Mouse (Mus musculus) right cerebral cortex, postnatal 14 days (tissue): ENCODE data around the gene Slc15a5.

Experiments
- DNase-seq: peaks from one replicate; pipeline ENCODE4 v3.0.0; 2022

Gene Slc15a5

DNA sequence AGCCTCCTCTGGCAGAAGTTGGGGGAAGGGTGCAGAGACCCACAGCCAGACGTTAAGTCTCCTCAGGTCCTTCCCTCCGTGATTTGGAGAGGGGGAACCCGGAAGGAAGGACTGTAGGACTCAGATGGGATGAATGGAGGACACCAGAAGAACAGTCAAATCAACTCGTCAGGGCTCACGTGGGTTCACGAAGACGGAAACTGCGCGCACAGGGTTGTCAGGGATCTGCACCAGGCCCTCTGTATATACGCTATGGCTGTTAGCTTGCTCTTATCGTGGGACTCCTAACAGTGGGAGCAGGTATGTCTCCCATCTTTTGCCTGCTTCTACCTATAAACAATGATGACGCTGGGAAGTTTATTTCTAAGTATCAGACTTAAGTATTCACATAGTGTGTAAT is 24.8 kb downstream of the Slc15a5 start:
- DNase-seq = no peak

DNA sequence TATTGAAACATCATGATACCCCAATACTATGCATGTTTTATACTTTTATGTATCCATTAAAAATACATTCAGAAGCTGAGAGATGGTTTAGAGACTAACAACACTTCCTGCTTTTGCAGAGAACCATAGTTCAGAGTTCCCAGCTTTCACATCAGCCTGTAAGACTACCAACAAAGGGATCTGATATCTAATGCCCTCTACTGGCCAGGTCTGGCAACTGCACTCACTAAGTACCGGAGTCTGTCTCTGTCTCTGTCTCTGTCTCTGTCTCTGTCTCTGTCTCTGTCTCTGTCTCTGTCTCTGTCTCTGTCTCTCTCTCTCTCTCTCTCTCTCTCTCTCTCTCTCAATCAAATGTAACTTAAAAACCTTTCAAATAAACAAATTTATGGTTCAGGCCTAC is 25.6 kb downstream of the Slc15a5 start:
- DNase-seq = no peak

DNA sequence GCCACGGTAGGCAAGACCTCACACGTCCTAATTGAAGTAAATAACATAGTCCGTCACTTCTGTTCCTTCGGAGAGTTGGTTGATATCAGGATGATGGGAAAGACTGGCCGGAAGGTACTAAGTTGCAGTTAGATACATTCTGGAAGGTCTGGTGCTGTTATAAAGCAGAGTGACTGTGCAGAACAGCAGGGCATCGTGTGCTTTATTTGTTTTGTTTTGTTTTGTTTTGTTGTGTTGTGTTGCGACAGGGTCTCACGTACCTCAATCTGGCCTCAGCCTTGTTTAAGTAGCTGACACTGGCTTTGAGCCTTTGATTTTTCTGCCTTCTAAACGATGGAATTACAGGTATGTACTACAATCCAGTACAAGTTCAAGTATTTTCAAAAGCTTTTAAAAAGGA is 26.0 kb downstream of the Slc15a5 start:
- no peak for DNase-seq

DNA sequence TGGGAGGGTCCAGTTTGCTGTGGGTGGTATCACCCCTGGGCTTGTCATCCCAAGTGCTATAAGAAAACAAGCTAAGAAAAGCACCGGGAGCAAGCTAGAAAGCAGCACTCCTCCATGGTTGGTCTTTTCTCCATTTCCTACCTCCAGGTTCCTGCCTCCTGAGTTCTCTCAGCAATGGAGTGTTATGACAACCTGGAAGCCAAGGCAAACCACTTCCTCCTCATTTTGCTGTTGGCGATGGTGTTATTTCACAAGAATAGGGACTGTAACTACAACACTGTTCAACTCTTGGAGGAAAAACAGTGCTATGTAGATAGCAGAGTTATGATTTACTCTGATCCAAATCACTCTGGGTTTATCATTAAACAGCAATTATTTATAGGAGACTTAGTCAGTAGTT is 34.4 kb downstream of the Slc15a5 start:
- DNase-seq = no peak

DNA sequence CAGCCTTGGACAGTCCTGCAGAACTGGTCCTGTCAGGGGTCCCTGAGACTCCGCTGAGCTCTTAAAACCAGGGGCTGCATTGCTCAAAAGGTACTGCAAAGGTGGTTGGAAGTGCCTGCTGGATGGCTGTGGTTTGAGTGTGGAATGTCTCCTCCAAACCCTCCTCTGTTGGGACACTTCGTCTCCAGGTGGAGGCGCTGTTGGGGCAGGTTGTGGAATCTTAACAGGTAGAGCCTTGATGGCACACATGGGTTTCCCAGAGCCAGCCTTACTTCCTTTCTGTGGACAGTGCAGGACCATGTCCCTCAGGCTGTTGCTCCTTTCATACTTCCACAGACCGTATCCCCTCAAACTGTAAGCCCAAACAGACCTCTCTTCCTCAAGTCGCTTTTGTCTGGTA is 36.8 kb downstream of the Slc15a5 start:
- DNase-seq = no peak

DNA sequence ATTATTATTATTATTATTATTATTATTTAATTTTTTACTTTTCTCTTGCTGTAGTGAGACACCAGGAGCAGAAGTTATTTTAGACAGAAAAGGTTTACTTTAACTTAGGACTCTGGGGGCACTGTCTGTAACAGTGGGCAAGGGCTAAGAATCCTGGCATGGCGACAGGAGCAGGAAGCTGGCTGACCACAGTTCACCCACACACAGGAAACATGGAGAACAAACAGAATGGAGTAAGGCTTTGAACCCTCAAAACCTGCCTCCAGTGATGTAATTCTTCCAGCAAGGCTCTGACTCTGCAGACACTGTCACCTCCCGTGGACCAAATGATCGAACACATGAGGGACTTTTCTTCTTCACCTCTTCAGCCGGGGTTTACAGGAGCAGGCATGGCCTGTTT is 37.9 kb downstream of the Slc15a5 start:
- DNase-seq = no peak

DNA sequence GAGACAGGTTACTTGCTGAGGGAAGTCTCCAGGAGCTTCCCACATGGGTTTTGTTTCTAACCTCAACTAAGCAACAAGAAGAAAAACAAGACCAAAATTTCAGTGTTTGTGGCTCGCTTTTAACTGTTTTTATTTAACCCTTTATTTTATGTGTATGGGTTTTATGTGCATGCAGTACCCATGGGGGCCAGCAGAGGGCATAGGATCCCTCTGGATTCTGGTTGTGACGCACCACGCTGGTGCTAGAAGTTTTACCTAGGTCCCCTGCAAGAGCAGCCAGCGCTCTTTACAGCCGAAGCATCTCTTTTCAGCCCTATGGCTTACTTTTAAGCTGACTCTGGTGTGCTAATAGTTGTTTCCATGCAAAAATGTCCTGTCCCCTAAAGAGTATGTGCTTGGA is 42.1 kb downstream of the Slc15a5 start:
- no peak for DNase-seq

DNA sequence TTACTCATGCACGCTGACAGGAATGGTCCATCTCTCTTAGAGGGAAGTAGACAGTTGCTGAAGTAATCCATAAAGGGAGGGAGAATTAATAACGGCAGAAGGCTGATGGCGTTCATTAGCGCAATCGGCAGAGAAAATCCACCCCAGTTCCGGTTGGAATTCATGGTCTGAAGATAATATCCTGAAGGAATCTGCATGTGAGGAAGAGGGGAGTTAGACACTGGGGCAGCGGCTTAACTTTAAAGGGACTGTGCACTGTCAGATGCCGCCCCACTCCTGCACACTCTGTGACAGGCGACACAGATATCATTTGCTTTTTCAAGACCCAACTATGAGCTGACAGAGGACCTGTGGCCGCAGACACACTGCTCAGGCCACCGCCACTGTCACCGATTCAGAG is 42.8 kb downstream of the Slc15a5 start:
- DNase-seq = no peak

DNA sequence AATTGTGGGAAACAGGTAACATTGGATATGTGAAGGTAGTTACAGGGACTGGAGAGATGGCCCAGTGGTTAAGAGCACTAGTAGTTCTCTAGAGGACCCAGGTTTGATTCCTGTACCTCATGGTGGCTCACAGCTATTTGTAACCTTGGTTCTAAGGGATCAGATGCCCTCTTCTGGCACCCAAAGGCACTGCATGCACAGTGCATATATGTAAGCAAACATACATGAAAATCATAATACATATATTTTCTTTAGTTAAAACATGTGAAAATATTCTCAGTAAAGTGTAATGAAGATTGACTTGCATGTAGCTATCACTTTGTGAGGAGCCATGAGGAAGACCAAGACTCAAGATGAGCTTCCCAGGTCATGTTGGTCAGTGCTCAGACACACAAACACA is 62.8 kb downstream of the Slc15a5 start:
- no peak for DNase-seq

DNA sequence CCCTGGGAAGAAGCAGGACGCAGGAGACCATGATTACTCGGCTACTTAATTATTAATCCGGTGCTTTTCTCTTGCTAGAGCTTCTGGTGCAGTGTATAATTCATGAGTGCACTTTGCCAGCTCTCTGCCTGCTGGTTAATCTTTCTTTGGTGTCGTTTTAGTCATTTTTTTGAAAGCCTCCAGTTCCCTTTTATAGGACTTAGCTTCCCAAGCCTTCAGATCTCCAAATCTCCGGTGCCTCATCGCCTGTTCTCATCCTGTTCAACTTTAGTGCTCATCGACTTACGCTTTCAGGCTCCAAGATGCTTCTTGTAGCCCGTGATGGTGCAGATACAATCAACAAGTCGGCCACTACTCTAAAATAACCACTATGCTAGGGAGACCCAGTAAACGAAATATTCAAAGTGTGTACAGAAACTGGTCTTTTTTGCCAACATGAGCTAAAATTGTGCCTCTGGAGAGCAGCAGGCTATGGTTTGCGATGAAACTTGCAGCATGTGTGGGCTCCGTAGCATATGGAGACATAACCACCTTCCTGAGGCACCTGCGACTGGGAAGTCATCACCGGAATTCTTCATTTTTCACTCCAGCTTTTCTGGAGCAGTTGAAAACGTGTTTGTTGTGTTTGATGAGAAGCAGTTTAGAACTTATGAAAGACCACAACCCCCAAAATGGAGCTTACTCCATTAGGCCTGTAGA is 64.6 kb downstream of the Slc15a5 start:
- no peak for DNase-seq

DNA sequence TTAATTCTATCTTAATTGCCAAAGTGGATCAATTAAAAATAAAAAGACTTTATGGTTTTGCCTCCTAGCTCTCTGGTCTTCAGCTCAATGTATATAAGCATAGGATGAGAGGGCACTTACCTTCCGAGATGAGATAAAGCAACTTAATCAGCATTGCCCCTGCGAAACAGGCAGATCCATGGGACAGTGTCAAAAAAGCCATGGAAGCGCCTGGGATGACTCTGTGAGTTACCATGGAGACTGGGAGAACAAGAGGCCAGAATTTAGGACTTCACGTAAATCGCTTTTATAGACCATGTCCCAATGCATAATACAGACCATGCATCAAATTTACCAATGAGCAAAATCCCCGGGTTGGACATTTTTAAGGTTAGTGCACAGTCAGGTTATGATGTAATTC is 67.8 kb downstream of the Slc15a5 start:
- no peak for DNase-seq

DNA sequence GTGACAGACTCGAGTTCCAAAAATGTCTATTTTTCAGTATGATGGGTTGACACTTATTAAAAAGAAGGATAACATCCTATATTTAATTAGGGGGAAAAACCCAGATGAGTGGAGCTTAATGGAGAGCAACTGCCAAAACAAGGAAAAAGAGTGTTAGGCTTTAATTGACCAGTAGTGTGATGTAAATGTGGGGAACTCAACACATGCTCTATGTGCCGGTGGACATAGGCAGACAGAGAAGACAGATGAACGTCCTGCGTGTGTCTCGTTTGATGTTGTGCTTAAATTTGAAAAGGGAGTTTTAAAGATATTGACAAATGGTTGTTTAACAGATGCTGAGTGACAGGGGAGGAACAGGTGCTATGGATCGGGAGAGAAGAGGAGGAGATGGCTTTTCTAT is 72.0 kb downstream of the Slc15a5 start:
- DNase-seq = no peak

DNA sequence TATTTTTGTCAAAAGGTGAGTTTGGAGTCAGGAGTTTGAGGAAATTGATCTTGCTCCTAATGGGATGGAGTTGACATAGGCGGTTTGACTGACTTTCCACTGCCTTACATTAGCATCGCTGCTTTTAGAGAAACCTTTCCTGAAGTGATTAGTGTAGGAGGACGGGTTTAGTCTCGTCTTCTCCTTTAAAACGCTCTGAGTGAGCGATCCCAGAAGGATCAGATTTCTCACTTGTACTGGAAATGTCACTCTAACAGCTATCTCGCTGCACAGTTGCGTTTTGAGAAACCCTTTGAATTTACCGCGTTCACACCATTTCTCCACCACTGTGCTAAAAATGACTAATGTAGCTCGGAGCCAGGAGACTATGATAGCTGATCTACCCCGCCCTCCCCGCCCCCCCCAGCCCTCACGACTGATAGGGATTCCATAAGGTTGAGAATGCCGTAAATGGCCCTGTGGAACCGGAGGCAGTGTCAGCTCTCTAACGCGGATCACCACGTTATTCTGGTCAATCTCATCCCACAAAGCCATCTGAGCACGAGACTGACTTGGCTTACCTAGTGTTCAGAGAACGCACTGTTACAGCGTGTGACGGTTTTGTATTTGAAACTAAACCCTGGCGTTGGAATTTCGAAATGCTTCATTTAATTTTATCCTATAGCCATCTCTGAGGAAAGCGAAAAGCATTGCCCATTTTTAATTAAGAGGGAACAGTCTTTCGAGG is 73.0 kb downstream of the Slc15a5 start:
- no peak for DNase-seq

DNA sequence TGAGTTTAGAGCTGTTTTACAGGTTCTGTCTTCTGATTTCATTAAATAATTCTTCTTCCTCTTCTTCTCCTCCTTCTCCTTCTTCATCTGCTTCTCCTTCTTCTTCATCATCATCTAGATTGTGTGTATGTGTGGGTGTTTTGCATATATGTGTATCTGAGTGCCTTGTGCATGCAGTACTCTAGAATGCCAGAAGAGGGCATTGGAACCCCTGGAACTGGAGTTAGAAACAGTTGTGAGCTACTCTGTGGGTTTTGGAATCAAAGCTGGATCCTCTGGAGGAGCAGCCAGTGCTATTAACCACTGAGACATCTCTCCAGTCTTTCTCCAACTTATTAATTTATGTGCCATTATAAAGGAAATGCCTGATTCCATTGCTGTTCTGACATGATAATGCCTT is 89.9 kb downstream of the Slc15a5 start:
- no peak for DNase-seq

DNA sequence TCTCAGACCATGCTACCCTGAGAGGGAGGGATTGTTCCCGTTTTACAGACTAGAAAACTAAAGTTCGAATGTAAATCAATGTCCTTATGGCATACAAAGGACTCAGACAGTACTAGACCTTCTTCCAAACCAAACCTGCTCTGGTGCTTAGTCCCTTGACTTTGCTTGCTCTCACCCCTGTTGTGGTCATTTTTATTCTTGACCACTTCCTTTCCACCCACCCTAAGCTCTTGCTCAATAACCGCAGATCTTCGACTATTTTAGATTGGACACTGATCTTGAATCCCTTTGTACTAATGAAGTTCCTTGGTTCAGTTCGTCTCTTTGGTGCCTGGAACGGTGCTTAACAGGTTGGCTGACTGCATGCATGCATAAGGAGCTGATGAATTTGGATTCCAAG is 94.5 kb downstream of the Slc15a5 start:
- no peak for DNase-seq

DNA sequence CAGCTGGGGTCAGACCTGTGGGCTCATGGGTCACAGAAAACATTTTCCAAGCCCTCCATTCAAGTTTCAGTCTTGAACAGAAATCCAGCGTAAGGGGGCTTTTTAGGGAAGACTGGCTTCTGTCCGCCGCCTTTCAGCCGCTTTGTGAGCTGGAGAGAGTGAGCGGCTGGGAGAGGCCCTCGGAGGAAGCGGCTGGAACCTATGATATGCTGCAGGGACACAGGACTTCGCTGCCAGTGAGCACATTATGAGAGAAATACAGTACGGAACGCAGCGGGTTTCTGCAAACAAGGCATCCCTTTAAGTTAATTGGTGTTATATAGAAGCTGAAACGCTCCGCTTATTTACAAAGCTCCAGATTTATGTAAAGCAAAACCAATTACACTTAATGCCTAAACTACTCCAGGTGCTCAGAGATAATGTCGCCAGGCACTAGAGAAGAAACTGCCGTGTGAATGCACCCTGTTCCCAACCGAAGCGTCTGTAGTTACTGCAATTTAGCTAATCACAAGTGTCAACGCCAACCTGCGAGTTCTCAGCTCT is 97.5 kb downstream of the Slc15a5 start:
- DNase-seq = no peak

DNA sequence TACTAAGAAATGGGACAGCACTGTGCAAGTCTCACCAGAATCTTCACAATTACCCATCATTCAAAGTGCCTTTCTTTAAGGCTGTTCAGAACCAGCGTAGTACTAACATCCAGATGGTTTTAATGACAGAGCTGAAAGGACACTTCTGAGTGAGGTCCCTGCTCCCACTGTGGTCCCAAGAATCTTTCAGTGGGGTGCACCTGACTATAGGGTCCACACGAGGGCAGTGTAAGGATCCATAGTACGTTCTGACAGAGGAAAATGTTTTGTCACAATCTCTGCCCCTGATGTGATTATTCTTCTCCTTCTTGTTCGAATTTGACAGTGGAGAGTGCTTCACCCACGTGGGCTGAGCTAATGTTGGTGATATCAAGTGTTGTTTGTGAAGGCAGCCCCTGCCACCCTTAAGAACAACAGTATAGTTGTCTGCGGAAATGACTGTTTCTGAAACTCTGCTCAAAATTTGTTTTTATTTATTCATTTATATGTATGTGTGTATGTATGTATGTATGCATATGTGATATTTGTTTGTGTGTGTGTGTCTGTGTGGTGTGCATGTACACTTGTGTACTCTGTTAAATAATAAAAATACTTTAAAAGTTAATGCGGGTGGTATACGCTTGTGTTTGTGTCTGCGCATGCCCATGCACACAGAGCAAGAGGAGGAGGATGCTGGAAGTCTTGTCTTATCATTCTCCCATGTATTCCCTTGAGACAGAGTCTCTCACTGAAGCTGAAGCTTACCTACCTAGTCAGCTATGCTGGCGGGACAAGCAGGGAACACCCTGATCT is 98.6 kb downstream of the Slc15a5 start:
- peak; percentile 21 for DNase-seq

DNA sequence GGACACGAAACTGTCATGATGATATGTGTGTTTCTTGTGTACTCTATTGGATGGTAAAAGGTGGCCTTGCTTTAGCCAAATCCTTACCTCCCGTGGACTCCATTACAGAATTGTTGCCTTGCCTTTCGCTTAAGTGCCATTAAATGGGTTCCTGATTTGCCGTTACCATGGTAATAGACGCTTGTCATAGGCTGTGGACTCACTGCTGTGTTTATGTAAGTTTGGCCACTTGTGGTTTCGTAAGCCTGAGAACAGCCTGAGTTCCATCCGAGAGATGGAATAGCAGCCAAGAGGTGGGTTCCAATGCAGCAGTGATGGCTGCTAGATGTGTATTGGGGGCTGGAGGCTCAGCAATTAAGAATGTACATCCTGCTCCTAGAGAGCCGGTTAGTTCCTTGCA is 99.3 kb downstream of the Slc15a5 start:
- no peak for DNase-seq

DNA sequence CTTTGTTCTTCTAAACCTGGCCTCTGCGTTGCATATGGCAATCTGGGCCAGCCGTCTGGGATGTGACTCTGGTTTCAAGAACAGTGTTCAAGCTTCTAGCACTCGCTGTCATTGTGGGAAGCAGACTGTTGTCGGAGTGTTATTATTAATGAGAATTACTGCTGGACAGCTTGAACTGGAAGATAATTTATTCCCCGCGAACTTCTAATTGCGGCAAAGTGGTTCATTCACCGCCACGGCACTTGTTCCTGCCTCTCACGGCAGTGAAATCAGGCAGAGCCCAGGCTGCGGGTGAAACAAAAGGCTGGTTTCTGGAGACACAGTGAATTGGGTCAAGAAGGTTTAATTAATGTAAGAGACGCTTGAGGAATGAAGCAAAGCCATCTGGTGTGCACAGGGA is 99.9 kb downstream of the Slc15a5 start:
- DNase-seq = no peak

DNA sequence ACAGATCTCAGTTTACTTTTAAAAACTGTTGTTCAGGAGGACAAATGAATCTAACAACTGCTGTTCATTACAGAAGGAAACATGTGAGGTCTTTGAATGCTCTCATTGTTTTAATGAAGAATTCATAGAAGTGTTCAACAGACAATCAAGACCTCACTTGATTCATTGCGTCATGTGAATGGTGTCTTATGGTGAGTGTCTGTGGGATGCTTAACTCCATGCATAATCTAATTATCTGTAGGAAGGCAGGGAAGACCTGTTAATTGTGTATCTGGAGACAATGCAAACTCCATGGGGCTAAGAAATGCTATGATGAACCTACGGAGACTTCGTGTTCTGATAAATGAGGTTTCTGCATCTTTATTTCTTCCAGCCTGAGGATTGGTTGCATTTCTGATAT is 103.7 kb downstream of the Slc15a5 start:
- no peak for DNase-seq

DNA sequence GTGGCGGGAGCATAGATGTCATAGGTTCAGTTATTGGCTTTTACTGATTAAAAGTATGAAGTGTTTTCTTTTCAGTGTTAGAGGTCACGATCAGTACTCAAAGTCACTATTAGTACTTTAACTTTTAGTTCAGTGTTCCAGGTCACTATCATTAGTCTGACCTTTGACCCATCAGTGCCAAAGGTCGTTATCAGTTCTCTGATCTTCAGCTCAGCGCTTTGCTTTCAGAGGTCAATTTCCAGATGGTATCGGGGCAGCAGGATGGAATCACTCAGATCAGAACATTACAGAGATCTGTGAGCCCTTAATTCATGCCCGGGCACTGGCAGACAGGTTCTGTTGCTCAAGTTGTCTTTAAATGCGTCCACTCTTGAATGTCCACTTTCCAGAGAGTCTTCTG is 116.0 kb downstream of the Slc15a5 start:
- DNase-seq = no peak

DNA sequence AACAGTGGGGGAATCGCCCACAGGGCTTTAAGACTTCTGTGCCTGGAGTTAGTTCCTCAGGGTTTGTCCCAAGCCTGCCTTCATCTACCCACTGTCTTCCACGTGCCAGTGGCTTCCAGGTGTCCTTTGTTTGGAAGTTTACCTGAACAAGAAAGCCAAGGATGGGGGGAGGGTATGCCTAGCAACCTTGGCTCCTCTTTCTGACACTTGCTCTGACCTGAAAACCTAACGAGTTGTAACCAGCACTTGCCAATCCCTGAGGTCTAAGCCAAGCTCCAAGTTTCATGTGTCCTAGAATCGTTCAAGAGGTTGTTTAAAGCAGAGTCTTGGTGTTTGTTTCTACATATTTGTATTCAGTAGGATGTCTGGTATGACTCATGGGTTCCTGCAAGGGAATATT is 116.9 kb downstream of the Slc15a5 start:
- no peak for DNase-seq

DNA sequence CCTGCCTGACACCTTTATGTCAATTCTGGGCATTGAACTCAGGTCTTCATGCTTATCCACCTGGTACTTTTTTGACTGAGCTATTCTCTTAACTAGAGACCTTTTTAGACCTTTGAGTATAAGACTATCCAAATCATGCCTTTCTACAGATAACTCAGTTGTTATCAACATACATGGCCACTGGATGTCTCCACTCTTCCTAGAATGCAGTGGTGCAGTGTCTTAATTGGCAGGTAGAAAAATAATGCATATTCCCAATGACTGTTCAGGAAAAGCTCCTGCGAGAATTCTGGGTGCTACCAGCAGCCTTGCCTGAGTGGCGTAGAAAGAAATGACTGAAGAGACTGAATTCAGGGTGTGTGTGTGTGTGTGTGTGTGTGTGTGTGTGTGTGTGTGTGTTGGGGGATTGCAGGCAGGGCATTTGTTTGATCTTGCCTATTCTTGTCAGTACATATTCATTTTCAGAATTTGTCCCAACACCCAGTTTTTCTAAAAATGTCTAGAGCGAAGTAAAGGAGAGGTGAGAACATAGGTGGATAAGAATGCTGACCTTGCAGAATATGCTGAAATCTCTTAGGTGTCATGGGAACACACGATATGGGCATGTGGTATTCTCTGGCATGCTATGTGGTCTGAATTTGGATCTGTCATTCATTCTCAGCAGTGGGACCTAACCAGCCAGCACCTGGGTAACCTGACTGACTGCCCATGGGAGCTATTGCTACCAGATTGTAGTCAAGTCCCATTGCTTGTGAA is 119.5 kb downstream of the Slc15a5 start:
- no peak for DNase-seq
